Mouse (Mus musculus) limb, embryonic 14.5 days (tissue): ENCODE measurements around the gene Gm5127. TPM values are rescaled to one million over a fixed set of nuclear protein-coding genes. Genes with fewer than 3 reads are reported as not detected.

Experiments
- ATAC-seq: fragments of 200-750 bp; cut with Nextera tagmentation; 2 replicates; pipeline ENCODE4 v1.8.0; 2017; ENCODE audit warnings: low read depth, moderate number of reproducible peaks, moderate TSS enrichment; ENCODE audit not compliant: low FRiP score
- DNase-seq: peaks from one replicate; pipeline ENCODE4 v3.0.0-alpha.2; 2015; ENCODE audit warnings: low spot score
- H3K27ac ChIP-seq: fragments of 300-500 bp; sonication (generic); replicated peaks from 2 replicates; pipeline ENCODE4 v1.5.1; 2014; ENCODE audit warnings: low read depth, mild to moderate bottlenecking, low read length, moderate library complexity, mixed read lengths
- H3K27me3 ChIP-seq: fragments of 300-500 bp; sonication (generic); 2 replicates; pipeline ENCODE4 v1.6.1; 2014; ENCODE audit warnings: low read length, mixed read lengths; ENCODE audit not compliant: control insufficient read depth, insufficient read depth
- H3K36me3 ChIP-seq: fragments of 300-500 bp; sonication (generic); 2 replicates; pipeline ENCODE4 v1.6.1; 2014; ENCODE audit warnings: mild to moderate bottlenecking, low read length, moderate library complexity, mixed read lengths; ENCODE audit not compliant: control insufficient read depth, insufficient read depth
- H3K4me1 ChIP-seq: fragments of 300-500 bp; sonication (generic); 2 replicates; pipeline ENCODE4 v1.6.1; 2014; ENCODE audit warnings: antibody characterized with exemption, low read length, mixed read lengths; ENCODE audit not compliant: control insufficient read depth, insufficient read depth
- H3K4me2 ChIP-seq: fragments of 300-500 bp; sonication (generic); replicated peaks from 2 replicates; pipeline ENCODE4 v1.6.1; 2014; ENCODE audit warnings: low read depth, mild to moderate bottlenecking, low read length, moderate library complexity; ENCODE audit not compliant: severe bottlenecking
- H3K4me3 ChIP-seq: fragments of 300-500 bp; sonication (generic); replicated peaks from 2 replicates; pipeline ENCODE4 v1.5.1; 2014; ENCODE audit warnings: low read length
- H3K9ac ChIP-seq: fragments of 300-500 bp; sonication (generic); 2 replicates; pipeline ENCODE4 v1.6.1; 2014; ENCODE audit warnings: mild to moderate bottlenecking, low read depth, low read length, moderate library complexity; ENCODE audit not compliant: severe bottlenecking
- H3K9me3 ChIP-seq: fragments of 300-500 bp; sonication (generic); 2 replicates; pipeline ENCODE4 v1.6.1; 2016; ENCODE audit warnings: low read length; ENCODE audit not compliant: control insufficient read depth
- POLR2A ChIP-seq: fragments of 200-500 bp; IDR thresholded peaks from 2 replicates; pipeline ENCODE4 v1.8.0; 2012; ENCODE audit warnings: inconsistent platforms, mild to moderate bottlenecking, moderate library complexity, borderline replicate concordance; ENCODE audit not compliant: insufficient read depth, insufficient read length; ENCODE audit errors: extremely low read depth
- WGBS: fragments of 180-500 bp; shearing (Covaris S2); extraction: QIAGEN DNeasy Blood & Tissue Kit; methylation state at CpG from one replicate; pipeline ENCODE4 v1.1.7; 2014; 5-methylcytosine and 5-hydroxymethylcytosine counted together
- polyA plus RNA-seq, 2 experiments: library from polyadenylated mRNA; depleted of rRNA in 1 of 2; stranded (reverse) in 1 of 2; unstranded in 1 of 2; fragments of >200 nt; fragmentation: Nextera tagmentation in 1 of 2; extraction: Ambion mirVana in 1 of 2; gene quantifications; 2 replicates each; pipeline versions ENCODE4 v1.2.1 to v1.2.3; 2012 to 2014

The Gm5127 gene
- polyA plus RNA-seq, 2 experiments, result 0.11 to 0.19 TPM

DNA sequence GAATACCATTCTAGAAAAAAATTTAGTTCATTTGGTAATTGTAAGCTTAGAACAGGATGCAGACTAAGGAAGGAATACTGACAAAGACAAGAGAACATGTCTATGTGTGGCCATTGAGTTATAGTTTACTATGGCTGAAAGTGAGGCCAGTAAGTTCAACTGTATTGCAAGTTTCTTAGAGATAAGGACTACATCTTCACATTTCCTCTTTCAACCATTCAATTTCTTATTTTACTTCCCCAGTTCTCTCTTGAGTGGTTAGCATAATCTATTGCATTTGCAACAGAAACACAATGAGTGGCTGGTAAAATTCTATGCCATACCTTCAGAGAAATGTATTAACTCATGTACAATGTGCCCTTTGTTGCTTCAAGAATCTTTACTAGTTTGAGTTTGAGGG lies 10.9 kb downstream of the Gm5127 start:
- H3K4me1 ChIP-seq, result no peaks in the 10 kb centered on the region
- H3K27ac ChIP-seq, result no peak overlapping the region
- no peaks in the 10 kb centered on the region for H3K36me3 ChIP-seq
- DNase-seq (no peak), ATAC-seq (no peak)
- H3K4me3 ChIP-seq, result no peak overlapping the region
- H3K4me2 ChIP-seq, result no peak overlapping the region
- H3K27me3 ChIP-seq, result no peaks in the 10 kb centered on the region
- no peak for TF ChIP-seq POLR2A
- no peaks in the 10 kb centered on the region for H3K9me3 ChIP-seq
- no peak overlapping the region for H3K9ac ChIP-seq

DNA sequence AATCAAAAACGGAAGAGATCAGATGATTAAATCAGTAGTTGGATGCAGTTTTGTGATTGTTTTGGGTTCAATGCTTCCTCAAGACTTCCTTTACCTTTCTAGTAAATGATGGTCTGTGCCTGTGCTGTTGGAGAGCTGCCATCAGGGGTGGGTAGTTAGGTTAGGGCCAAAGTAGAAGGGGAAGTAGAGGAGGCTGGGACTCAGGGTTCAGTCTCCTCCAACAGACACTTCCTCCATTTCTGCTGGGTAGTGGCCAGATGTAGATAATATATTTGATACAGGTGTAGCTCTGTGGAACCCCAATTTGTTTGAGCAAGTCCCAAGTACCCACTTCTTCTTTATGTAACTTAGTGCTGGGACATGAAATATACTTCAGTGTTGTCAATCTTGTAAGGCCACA lies 12.9 kb downstream of the Gm5127 start:
- TF ChIP-seq POLR2A, result no peak
- WGBS, result 76% methylated on average over 1 of the region's 1 CpGs
- ATAC-seq (no peak), DNase-seq (no peak)
- Histone ChIP-seq H3K9me3 (no peaks in the 10 kb centered on the region), H3K4me2 (no peak overlapping the region), H3K36me3 (no peaks in the 10 kb centered on the region), H3K4me3 (no peak overlapping the region), H3K4me1 (no peaks in the 10 kb centered on the region), H3K27ac (no peak overlapping the region), H3K9ac (no peak overlapping the region), H3K27me3 (no peaks in the 10 kb centered on the region)

GRCm38 (mm10) chrX:106602574-106603258 lies 19.7 kb downstream of the Gm5127 start:
- Histone ChIP-seq H3K4me1 (no peaks in the 10 kb centered on the region), H3K27me3 (no peaks in the 10 kb centered on the region), H3K4me2 (peak overlapping the region; percentile 25), H3K4me3 (no peak overlapping the region), H3K36me3 (no peaks in the 10 kb centered on the region), H3K27ac (no peak overlapping the region), H3K9me3 (no peaks in the 10 kb centered on the region), H3K9ac (no peak overlapping the region)
- 16% methylated on average over 9 of the region's 9 CpGs for WGBS
- DNase-seq (no peak), ATAC-seq (no peak)
- TF ChIP-seq POLR2A, result no peak

DNA sequence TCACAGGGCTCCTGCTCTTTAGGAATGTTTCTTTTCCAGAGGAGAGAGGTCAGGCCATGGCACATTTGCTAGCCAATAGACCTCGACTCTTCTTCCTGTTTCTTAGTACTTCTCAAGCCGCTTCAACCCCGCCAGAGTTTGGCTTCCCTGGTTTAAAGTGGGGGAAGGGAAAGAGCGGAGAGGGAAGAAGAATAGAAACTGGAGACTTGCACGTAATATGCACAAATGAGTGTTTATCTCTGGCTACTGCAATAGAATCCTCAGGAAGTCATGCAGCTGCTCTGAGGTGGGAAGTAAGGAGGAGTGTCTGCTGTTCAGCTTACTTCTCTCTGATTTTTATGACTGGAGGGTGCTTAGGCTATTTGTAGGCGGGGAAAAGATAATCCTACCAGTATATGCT lies 20.4 kb downstream of the Gm5127 start, which contains the start of gene Cysltr1:
TSS of gene Cysltr1 (minus strand) at position 294 of the 400 bp plus-strand sequence.
- no peaks in the 10 kb centered on the region for H3K36me3 ChIP-seq
- DNase-seq (no peak), ATAC-seq (no peak)
- H3K9me3 ChIP-seq, result no peaks in the 10 kb centered on the region
- no peak within 1 kb of the TSS for H3K9ac ChIP-seq
- 30% methylated on average over 6 of the region's 6 CpGs for WGBS
- no peak within 1 kb of the TSS for H3K27ac ChIP-seq
- TF ChIP-seq POLR2A, result no peak
- no peak within 1 kb of the TSS for H3K4me3 ChIP-seq
- no peaks in the 10 kb centered on the region for H3K4me1 ChIP-seq
- no peaks in the 10 kb centered on the region for H3K27me3 ChIP-seq
- peak within 1 kb of the TSS; percentile 25 for H3K4me2 ChIP-seq

GRCm38 (mm10) chrX:106622512-106622911 lies 39.5 kb downstream of the Gm5127 start:
- no peaks in the 10 kb centered on the region for H3K4me1 ChIP-seq
- no peak overlapping the region for H3K27ac ChIP-seq
- no peak overlapping the region for H3K4me3 ChIP-seq
- no peak for DNase-seq
- no peak overlapping the region for H3K4me2 ChIP-seq
- H3K9ac ChIP-seq, result no peak overlapping the region
- H3K27me3 ChIP-seq, result no peaks in the 10 kb centered on the region
- WGBS, result 58% methylated on average over 1 of the region's 1 CpGs
- ATAC-seq, result no peak
- H3K36me3 ChIP-seq, result no peaks in the 10 kb centered on the region
- TF ChIP-seq POLR2A, result no peak
- no peaks in the 10 kb centered on the region for H3K9me3 ChIP-seq

GRCm38 (mm10) chrX:106623667-106624066 lies 40.7 kb downstream of the Gm5127 start:
- Histone ChIP-seq H3K4me3 (no peak overlapping the region), H3K4me2 (no peak overlapping the region), H3K36me3 (no peaks in the 10 kb centered on the region), H3K9ac (no peak overlapping the region), H3K27ac (no peak overlapping the region), H3K27me3 (no peaks in the 10 kb centered on the region), H3K4me1 (no peaks in the 10 kb centered on the region), H3K9me3 (no peaks in the 10 kb centered on the region)
- DNase-seq, result peak; percentile 26
- no peak for TF ChIP-seq POLR2A
- 23% methylated on average over 3 of the region's 3 CpGs for WGBS
- no peak for ATAC-seq
